Mouse (Mus musculus): ENCODE measurements around the gene Azin2. TPM values are rescaled to one million over a fixed set of nuclear protein-coding genes. Genes with fewer than 3 reads are reported as not detected.

Gene Azin2
- polyA plus RNA-seq (2021; fragmentation: Nextera tagmentation), result 5.8 and 6.2 TPM in 2 replicates
- long read RNA-seq, experiment 1, partial matches to known transcripts, result 6 of 15 reads
- long read RNA-seq, experiment 1, other reads (novel, unspliced or antisense), result 5 of 15 reads
- long read RNA-seq, experiment 2, transcript Azin2-201 (11 exons, 2,063 nt), result major isoform, 15 of 37 reads
- long read RNA-seq, experiment 2, partial matches to known transcripts, result 10 of 37 reads
- long read RNA-seq, experiment 2, other reads (novel, unspliced or antisense), result 12 of 37 reads

DNA sequence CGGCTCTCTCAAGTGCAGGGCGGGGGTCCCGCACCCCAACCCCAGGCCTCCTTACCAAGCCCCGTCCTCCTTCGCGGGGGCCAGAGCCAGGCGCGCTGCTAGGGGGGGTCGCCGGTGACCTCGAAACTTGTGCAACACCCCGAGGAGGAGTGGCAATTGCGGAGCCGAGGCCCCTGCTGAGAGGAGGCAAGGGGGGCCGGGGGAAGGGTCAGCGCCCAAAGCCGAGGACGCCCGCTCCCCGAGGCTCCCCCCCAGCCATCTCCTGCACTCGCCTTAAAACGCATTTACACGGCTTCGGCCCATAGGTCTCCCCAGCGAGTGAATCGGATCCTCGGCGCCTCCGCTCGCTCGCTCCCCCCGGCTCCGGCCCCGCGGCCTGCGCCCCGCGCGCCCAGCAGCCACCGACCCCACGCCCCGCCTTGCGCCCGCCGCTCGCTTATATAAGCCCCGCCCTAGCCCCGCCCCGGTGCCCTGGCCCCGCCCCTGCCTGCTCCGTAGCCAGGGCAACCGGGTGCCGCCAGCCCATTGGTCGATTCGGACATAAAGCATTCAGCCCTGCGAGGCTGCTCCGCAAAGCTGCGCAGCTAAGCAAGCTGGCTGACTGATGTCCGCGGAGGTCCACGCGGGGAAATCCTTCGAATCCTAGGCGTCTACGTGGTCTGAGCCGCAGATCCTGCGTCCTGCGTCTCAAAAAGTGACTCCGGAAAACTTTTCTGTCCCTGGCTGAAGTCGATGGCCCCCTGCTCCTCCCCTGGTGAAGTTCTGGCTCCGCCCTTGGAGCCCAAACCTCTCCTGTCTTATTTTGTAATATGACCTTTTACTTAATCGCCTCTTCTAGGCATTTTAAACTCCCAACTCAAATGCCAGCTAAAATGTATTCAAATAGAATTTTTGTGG is at the start of gene Azin2:
Azin2 (minus strand) TSS at position 414 of the 897 bp plus-strand sequence.

DNA sequence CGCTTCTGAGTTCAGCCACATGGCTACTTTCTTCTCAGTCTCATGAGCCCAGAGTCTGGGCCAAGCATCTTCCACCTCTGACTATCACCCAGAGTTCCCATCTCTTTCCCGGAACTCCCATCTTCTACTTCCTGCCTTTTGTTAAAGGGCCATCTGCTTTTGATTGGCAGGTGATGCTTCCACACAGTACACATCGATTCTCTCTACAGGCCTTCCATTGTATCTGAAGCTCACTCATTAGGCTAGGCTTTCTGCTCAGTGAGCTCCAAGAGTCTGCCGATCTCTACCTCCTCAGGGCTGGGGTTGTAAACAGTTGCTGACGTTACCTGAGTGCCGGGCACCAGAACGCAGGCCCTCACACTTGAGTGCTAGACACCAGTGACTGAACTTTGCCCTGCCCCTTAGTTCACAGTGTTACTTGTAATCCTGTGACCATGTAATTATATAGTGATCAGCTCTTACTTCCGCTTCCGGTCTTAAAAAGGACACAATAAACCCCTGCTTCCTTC is 29.3 kb upstream of the Azin2 start, which contains the start of gene Ak2:
Ak2 (plus strand) TSS at position 459 of the 509 bp plus-strand sequence.

DNA sequence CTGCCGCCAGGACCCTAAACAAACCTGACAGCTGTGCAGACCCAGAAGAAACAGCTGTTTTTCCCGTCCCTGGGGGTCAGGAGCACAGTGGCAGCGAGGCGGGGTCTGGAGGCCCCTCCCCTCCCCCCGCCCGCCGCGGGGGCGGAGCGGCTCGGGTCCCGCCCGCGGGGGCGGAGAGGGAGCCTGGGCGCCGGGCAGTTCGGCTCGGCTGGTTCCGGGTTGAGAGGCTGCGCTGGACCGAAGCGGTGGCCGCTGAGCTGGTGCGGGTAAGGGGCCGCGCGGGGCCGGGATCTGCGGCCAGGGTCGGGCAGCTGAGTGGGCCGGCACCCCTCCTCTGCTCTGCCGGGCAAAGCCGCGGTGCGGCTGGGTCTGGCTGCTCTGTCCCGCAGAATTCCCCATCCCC is 78.9 kb downstream of the Azin2 start, which contains the start of gene Trim62:
Trim62 (plus strand) TSS at position 202 of the 403 bp plus-strand sequence.

Other genes with a start within 250 kb of the Azin2 start
- gene A3galt2, start 207.1 kb downstream of the Azin2 start, polyA plus RNA-seq (2021; fragmentation: Nextera tagmentation), result not detected in 2 replicates
- gene Zfp362, start 156.4 kb downstream of the Azin2 start, polyA plus RNA-seq (2021; fragmentation: Nextera tagmentation), result 4.8 and 6.0 TPM in 2 replicates
- 4.8 and 7.2 TPM in 2 replicates for gene Trim62, start 78.9 kb downstream of the Azin2 start, polyA plus RNA-seq (2021; fragmentation: Nextera tagmentation)
- gene Ak2, start 29.5 kb upstream of the Azin2 start, polyA plus RNA-seq (2021; fragmentation: Nextera tagmentation), result 30.3 and 35.0 TPM in 2 replicates
- 4.0 and 5.0 TPM in 2 replicates for gene Rnf19b, start 95.8 kb upstream of the Azin2 start, polyA plus RNA-seq (2021; fragmentation: Nextera tagmentation)
- gene Tmem54, start 143.1 kb upstream of the Azin2 start, polyA plus RNA-seq (2021; fragmentation: Nextera tagmentation), result not detected in 2 replicates
- gene Hpca, start 159.6 kb upstream of the Azin2 start, polyA plus RNA-seq (2021; fragmentation: Nextera tagmentation), result 971 and 1,027 TPM in 2 replicates
- 11.0 and 11.6 TPM in 2 replicates for gene Fndc5, start 174.6 kb upstream of the Azin2 start, polyA plus RNA-seq (2021; fragmentation: Nextera tagmentation)
- gene S100pbp, start 227.3 kb upstream of the Azin2 start, polyA plus RNA-seq (2021; fragmentation: Nextera tagmentation), result 7.7 and 9.4 TPM in 2 replicates
- 57.2 and 58.5 TPM in 2 replicates for gene Yars, start 227.3 kb upstream of the Azin2 start, polyA plus RNA-seq (2021; fragmentation: Nextera tagmentation)

Measured in layer of hippocampus, adult 6 months (tissue).